Mouse (Mus musculus) liver, embryonic 11.5 days (tissue): ENCODE measurements around the gene St3gal6. TPM values are rescaled to one million over a fixed set of nuclear protein-coding genes. Genes with fewer than 3 reads are reported as not detected.

Source experiments
- ATAC-seq: fragments of 200-750 bp; cut with Nextera tagmentation; replicated peaks from 2 replicates; pipeline ENCODE4 v1.8.0; 2017; ENCODE audit warnings: moderate number of reproducible peaks, mild to moderate bottlenecking, moderate TSS enrichment, moderate library complexity; ENCODE audit not compliant: low FRiP score
- DNase-seq: peaks from one replicate; pipeline ENCODE4 v3.0.0-alpha.2; 2017; ENCODE audit warnings: low spot score
- H3K27ac ChIP-seq: fragments of 300-500 bp; sonication (generic); 2 replicates; pipeline ENCODE4 v1.5.1; 2014; ENCODE audit warnings: mild to moderate bottlenecking, low read depth, low read length, control low read depth
- H3K27me3 ChIP-seq: fragments of 300-500 bp; sonication (generic); replicated peaks from 2 replicates; pipeline ENCODE4 v1.6.1; 2014; ENCODE audit warnings: low read length, mixed read lengths; ENCODE audit not compliant: control insufficient read depth, insufficient read depth
- H3K36me3 ChIP-seq: fragments of 300-500 bp; sonication (generic); 2 replicates; pipeline ENCODE4 v1.6.1; 2014; ENCODE audit warnings: mild to moderate bottlenecking, low read length, moderate library complexity, mixed read lengths; ENCODE audit not compliant: control insufficient read depth, insufficient read depth
- H3K4me1 ChIP-seq: fragments of 300-500 bp; sonication (generic); replicated peaks from 2 replicates; pipeline ENCODE4 v1.6.1; 2014; ENCODE audit warnings: low read length, mixed read lengths; ENCODE audit not compliant: control insufficient read depth, insufficient read depth
- H3K4me2 ChIP-seq: fragments of 300-500 bp; sonication (generic); 2 replicates; pipeline ENCODE4 v1.6.1; 2014; ENCODE audit warnings: mild to moderate bottlenecking, control low read depth, moderate library complexity
- H3K4me3 ChIP-seq: fragments of 300-500 bp; sonication (generic); 2 replicates; pipeline ENCODE4 v1.5.1; 2014; ENCODE audit warnings: low read depth, low read length, control low read depth
- H3K9ac ChIP-seq: fragments of 300-500 bp; sonication (generic); 2 replicates; pipeline ENCODE4 v1.6.1; 2014; ENCODE audit warnings: low read depth, low read length, control low read depth
- H3K9me3 ChIP-seq: fragments of 300-500 bp; sonication (generic); 2 replicates; pipeline ENCODE4 v1.6.1; 2016; ENCODE audit warnings: low read length, inconsistent platforms, mixed read lengths; ENCODE audit not compliant: control insufficient read depth
- WGBS: fragments of 180-500 bp; shearing (Covaris S2); extraction: QIAGEN DNeasy Blood & Tissue Kit; methylation state at CpG from one replicate; pipeline ENCODE4 v1.1.7; 2014; 5-methylcytosine and 5-hydroxymethylcytosine counted together
- polyA plus RNA-seq: library from polyadenylated mRNA; unstranded; fragments of >200 nt; fragmentation: Nextera tagmentation; extraction: Ambion mirVana; gene quantifications from 2 replicates; pipeline ENCODE4 v1.2.1, GENCODE M21; 2014

Gene St3gal6
- polyA plus RNA-seq, 1 experiment from 2014 or later, result 66.0 TPM

- no peaks in the 10 kb centered on the region for H3K9me3 ChIP-seq
- H3K9ac ChIP-seq, result no peak overlapping the region
- H3K27ac ChIP-seq, result peak overlapping the region; percentile 83; the same call in 1 of the 2 replicates
- no peak for DNase-seq
- 72% methylated on average over 5 of the region's 5 CpGs for WGBS
- H3K4me3 ChIP-seq, result no peak overlapping the region
- no peak for ATAC-seq
- no peaks in the 10 kb centered on the region; the same call in 1 of the 2 replicates for H3K36me3 ChIP-seq
- no peaks in the 10 kb centered on the region for H3K27me3 ChIP-seq
- no peak overlapping the region for H3K4me2 ChIP-seq
- H3K4me1 ChIP-seq, result peaks cover 58% of the 10 kb centered on the region
These were observed 24.4 kb downstream of the St3gal6 start for GRCm38 (mm10) chr16:58499650-58500049.

GRCm38 (mm10) chr16:58499172-58499584 lies 24.9 kb downstream of the St3gal6 start:
- 57% methylated on average over 1 of the region's 1 CpGs for WGBS
- DNase-seq, result no peak
- Histone ChIP-seq H3K4me3 (no peak overlapping the region), H3K36me3 (no peaks in the 10 kb centered on the region), H3K4me2 (no peak overlapping the region), H3K27ac (peak overlapping the region; percentile 83), H3K4me1 (peaks cover 58% of the 10 kb centered on the region), H3K9ac (no peak overlapping the region), H3K27me3 (no peaks in the 10 kb centered on the region), H3K9me3 (no peaks in the 10 kb centered on the region)
- no peak for ATAC-seq

GRCm38 (mm10) chr16:58497886-58498713 lies 25.9 kb downstream of the St3gal6 start:
- Histone ChIP-seq H3K4me3 (no peak overlapping the region), H3K9ac (peak overlapping the region; percentile 22; the same call in 1 of the 2 replicates), H3K27ac (peak overlapping the region; percentile 83), H3K4me2 (peak overlapping the region; percentile 27), H3K9me3 (no peaks in the 10 kb centered on the region), H3K4me1 (peaks cover 53% of the 10 kb centered on the region), H3K27me3 (no peaks in the 10 kb centered on the region), H3K36me3 (peaks cover under 1% of the 10 kb centered on the region; the same call in 1 of the 2 replicates)
- WGBS, result 33% methylated on average over 9 of the region's 9 CpGs
- peak; percentile 93 for ATAC-seq
- DNase-seq, result no peak

GRCm38 (mm10) chr16:58496791-58497190 lies 27.3 kb downstream of the St3gal6 start:
- Histone ChIP-seq H3K9me3 (no peaks in the 10 kb centered on the region), H3K27me3 (no peaks in the 10 kb centered on the region), H3K4me1 (peaks cover 40% of the 10 kb centered on the region), H3K36me3 (peaks cover 4% of the 10 kb centered on the region; the same call in 1 of the 2 replicates), H3K27ac (peak overlapping the region; percentile 83), H3K4me3 (no peak overlapping the region), H3K9ac (peak overlapping the region; percentile 31; the same call in 1 of the 2 replicates), H3K4me2 (no peak overlapping the region; the same call in 1 of the 2 replicates)
- DNase-seq, result no peak
- no peak for ATAC-seq

GRCm38 (mm10) chr16:58487861-58488260 lies 36.2 kb downstream of the St3gal6 start:
- peaks cover 9% of the 10 kb centered on the region for H3K36me3 ChIP-seq

GRCm38 (mm10) chr16:58482296-58482695 lies 41.7 kb downstream of the St3gal6 start:
- DNase-seq (no peak), ATAC-seq (no peak)
- H3K9ac ChIP-seq, result no peak overlapping the region
- H3K36me3 ChIP-seq, result peaks cover 22% of the 10 kb centered on the region
- 46% methylated on average over 3 of the region's 3 CpGs for WGBS
- no peak overlapping the region for H3K4me2 ChIP-seq
- H3K27ac ChIP-seq, result no peak overlapping the region
- no peaks in the 10 kb centered on the region for H3K27me3 ChIP-seq
- H3K4me3 ChIP-seq, result no peak overlapping the region
- peaks cover 7% of the 10 kb centered on the region; the same call in 1 of the 2 replicates for H3K4me1 ChIP-seq
- H3K9me3 ChIP-seq, result no peaks in the 10 kb centered on the region

More at GRCm38 (mm10) chr16:58487861-58488260, 36.2 kb downstream of the St3gal6 start:
- Histone ChIP-seq H3K4me2 (no peak overlapping the region), H3K9me3 (no peaks in the 10 kb centered on the region), H3K4me3 (no peak overlapping the region), H3K27ac (no peak overlapping the region), H3K4me1 (no peaks in the 10 kb centered on the region), H3K27me3 (no peaks in the 10 kb centered on the region), H3K9ac (no peak overlapping the region)
- no peak for DNase-seq
- no peak for ATAC-seq
- WGBS, result 81% methylated on average over 6 of the region's 6 CpGs

- DNase-seq, result no peak
- Histone ChIP-seq H3K4me1 (peaks cover 7% of the 10 kb centered on the region; the same call in 1 of the 2 replicates), H3K9ac (no peak overlapping the region), H3K9me3 (no peaks in the 10 kb centered on the region), H3K36me3 (peaks cover 22% of the 10 kb centered on the region), H3K4me2 (no peak overlapping the region), H3K4me3 (no peak overlapping the region), H3K27me3 (no peaks in the 10 kb centered on the region), H3K27ac (no peak overlapping the region)
- ATAC-seq, result no peak
- 75% methylated on average over 5 of the region's 5 CpGs for WGBS
These were observed 42.2 kb downstream of the St3gal6 start for GRCm38 (mm10) chr16:58481906-58482270.

GRCm38 (mm10) chr16:58481219-58481905 lies 42.7 kb downstream of the St3gal6 start:
- Histone ChIP-seq H3K4me1 (peaks cover 7% of the 10 kb centered on the region; the same call in 1 of the 2 replicates), H3K9me3 (no peaks in the 10 kb centered on the region), H3K27me3 (no peaks in the 10 kb centered on the region), H3K4me3 (no peak overlapping the region), H3K9ac (no peak overlapping the region), H3K27ac (no peak overlapping the region), H3K36me3 (peaks cover 22% of the 10 kb centered on the region), H3K4me2 (no peak overlapping the region)
- ATAC-seq, result peak; percentile 19; the same call in 1 of the 2 replicates
- no peak for DNase-seq
- WGBS, result 69% methylated on average over 9 of the region's 9 CpGs
